Mouse (Mus musculus): ENCODE measurements around the gene Kcnt1. TPM values are rescaled to one million over a fixed set of nuclear protein-coding genes. Genes with fewer than 3 reads are reported as not detected.

Kcnt1 gene
- total RNA-seq, 1 experiment from 2014 or later = not detected

GRCm38 (mm10) chr2:25866656-25867055 lies 3.1 kb downstream of the Kcnt1 start:
- ATAC-seq (replicated peaks; ENCODE audit: insufficient number of reproducible peaks, low FRiP score, low TSS enrichment, poor library complexity, severe bottlenecking) = no peak

- ATAC-seq (replicated peaks; ENCODE audit: insufficient number of reproducible peaks, low FRiP score, low TSS enrichment, poor library complexity, severe bottlenecking) = no peak
These were observed 13.8 kb downstream of the Kcnt1 start for GRCm38 (mm10) chr2:25877250-25877735.

GRCm38 (mm10) chr2:25877736-25878268 lies 14.3 kb downstream of the Kcnt1 start:
- no peak for ATAC-seq (replicated peaks; ENCODE audit: insufficient number of reproducible peaks, low FRiP score, low TSS enrichment, poor library complexity, severe bottlenecking)

- no peak for ATAC-seq (replicated peaks; ENCODE audit: insufficient number of reproducible peaks, low FRiP score, low TSS enrichment, poor library complexity, severe bottlenecking)
These were observed 15.0 kb downstream of the Kcnt1 start for GRCm38 (mm10) chr2:25878516-25878915.

GRCm38 (mm10) chr2:25879061-25879460 lies 15.5 kb downstream of the Kcnt1 start:
- ATAC-seq (replicated peaks; ENCODE audit: insufficient number of reproducible peaks, low FRiP score, low TSS enrichment, poor library complexity, severe bottlenecking) = no peak

- ATAC-seq (replicated peaks; ENCODE audit: insufficient number of reproducible peaks, low FRiP score, low TSS enrichment, poor library complexity, severe bottlenecking) = no peak
These were observed 18.7 kb downstream of the Kcnt1 start for GRCm38 (mm10) chr2:25882276-25882675.

- ATAC-seq (replicated peaks; ENCODE audit: insufficient number of reproducible peaks, low FRiP score, low TSS enrichment, poor library complexity, severe bottlenecking) = no peak
These were observed 21.2 kb downstream of the Kcnt1 start for GRCm38 (mm10) chr2:25884756-25885155.

- no peak for ATAC-seq (replicated peaks; ENCODE audit: insufficient number of reproducible peaks, low FRiP score, low TSS enrichment, poor library complexity, severe bottlenecking)
These were observed 23.7 kb downstream of the Kcnt1 start for GRCm38 (mm10) chr2:25887226-25887625.

- ATAC-seq (replicated peaks; ENCODE audit: insufficient number of reproducible peaks, low FRiP score, low TSS enrichment, poor library complexity, severe bottlenecking) = no peak
These were observed 24.6 kb downstream of the Kcnt1 start for GRCm38 (mm10) chr2:25888144-25888543.

- no peak for ATAC-seq (replicated peaks; ENCODE audit: insufficient number of reproducible peaks, low FRiP score, low TSS enrichment, poor library complexity, severe bottlenecking)
These were observed 28.9 kb downstream of the Kcnt1 start for GRCm38 (mm10) chr2:25892440-25892839.

GRCm38 (mm10) chr2:25898970-25899369 lies 35.4 kb downstream of the Kcnt1 start:
- ATAC-seq (replicated peaks; ENCODE audit: insufficient number of reproducible peaks, low FRiP score, low TSS enrichment, poor library complexity, severe bottlenecking) = no peak

GRCm38 (mm10) chr2:25909872-25910271 lies 46.3 kb downstream of the Kcnt1 start:
- no peak for ATAC-seq (replicated peaks; ENCODE audit: insufficient number of reproducible peaks, low FRiP score, low TSS enrichment, poor library complexity, severe bottlenecking)

GRCm38 (mm10) chr2:25913247-25913646 lies 49.7 kb downstream of the Kcnt1 start:
- no peak for ATAC-seq (replicated peaks; ENCODE audit: insufficient number of reproducible peaks, low FRiP score, low TSS enrichment, poor library complexity, severe bottlenecking)

GRCm38 (mm10) chr2:25914201-25914600 lies 50.7 kb downstream of the Kcnt1 start:
- ATAC-seq (replicated peaks; ENCODE audit: insufficient number of reproducible peaks, low FRiP score, low TSS enrichment, poor library complexity, severe bottlenecking) = no peak

- ATAC-seq (replicated peaks; ENCODE audit: insufficient number of reproducible peaks, low FRiP score, low TSS enrichment, poor library complexity, severe bottlenecking) = no peak
These were observed 51.3 kb downstream of the Kcnt1 start for GRCm38 (mm10) chr2:25914821-25915220.

- ATAC-seq (replicated peaks; ENCODE audit: insufficient number of reproducible peaks, low FRiP score, low TSS enrichment, poor library complexity, severe bottlenecking) = no peak
These were observed 54.9 kb downstream of the Kcnt1 start for GRCm38 (mm10) chr2:25918408-25918807.

- ATAC-seq (replicated peaks; ENCODE audit: insufficient number of reproducible peaks, low FRiP score, low TSS enrichment, poor library complexity, severe bottlenecking) = no peak
These were observed 56.4 kb downstream of the Kcnt1 start for GRCm38 (mm10) chr2:25919972-25920371.

- no peak for ATAC-seq (replicated peaks; ENCODE audit: insufficient number of reproducible peaks, low FRiP score, low TSS enrichment, poor library complexity, severe bottlenecking)
These were observed 60.3 kb downstream of the Kcnt1 start for GRCm38 (mm10) chr2:25923799-25924198.

- no peak for ATAC-seq (replicated peaks; ENCODE audit: insufficient number of reproducible peaks, low FRiP score, low TSS enrichment, poor library complexity, severe bottlenecking)
These were observed 61.4 kb downstream of the Kcnt1 start for GRCm38 (mm10) chr2:25924934-25925333.

- no peak for ATAC-seq (replicated peaks; ENCODE audit: insufficient number of reproducible peaks, low FRiP score, low TSS enrichment, poor library complexity, severe bottlenecking)
These were observed 64.3 kb downstream of the Kcnt1 start for GRCm38 (mm10) chr2:25927821-25928220.

- no peak for ATAC-seq (replicated peaks; ENCODE audit: insufficient number of reproducible peaks, low FRiP score, low TSS enrichment, poor library complexity, severe bottlenecking)
These were observed 67.8 kb downstream of the Kcnt1 start for GRCm38 (mm10) chr2:25931249-25931859.
